Mouse (Mus musculus) thymus, adult 2 months (tissue): ENCODE measurements around the gene Nhlrc4. TPM values are rescaled to one million over a fixed set of nuclear protein-coding genes. Genes with fewer than 3 reads are reported as not detected.

Source experiments
- DNase-seq: peaks from one replicate; pipeline ENCODE4 v3.0.0; 2021
- H3K27ac ChIP-seq: fragments of 200-500 bp; 2 replicates; pipeline ENCODE4 v1.5.1; 2012; ENCODE audit warnings: low read length, control low read depth; ENCODE audit not compliant: control insufficient read depth, insufficient read depth
- H3K27me3 ChIP-seq: fragments of 200-500 bp; 2 replicates; pipeline ENCODE4 v1.6.1; 2012; ENCODE audit warnings: mild to moderate bottlenecking, low read length, moderate library complexity, mixed read lengths; ENCODE audit not compliant: control insufficient read depth, insufficient read depth
- H3K36me3 ChIP-seq: fragments of 200-500 bp; 2 replicates; pipeline ENCODE4 v1.6.1; 2012; ENCODE audit warnings: mild to moderate bottlenecking, low read length, moderate library complexity; ENCODE audit not compliant: control insufficient read depth, insufficient read depth
- H3K4me1 ChIP-seq: fragments of 200-500 bp; replicated peaks from 2 replicates; pipeline ENCODE4 v1.6.1; 2012; ENCODE audit warnings: low read length; ENCODE audit not compliant: control insufficient read depth, insufficient read depth
- H3K4me3 ChIP-seq: fragments of 200-500 bp; 2 replicates; pipeline ENCODE4 v1.5.1; 2012; ENCODE audit warnings: mild to moderate bottlenecking, low read length, control low read depth, moderate library complexity; ENCODE audit not compliant: control insufficient read depth, insufficient read depth
- CTCF ChIP-seq: fragments of 200-500 bp; IDR thresholded peaks from 2 replicates; pipeline ENCODE4 v1.5.1; 2012; ENCODE audit warnings: mild to moderate bottlenecking, control low read depth, low read length, moderate library complexity, borderline replicate concordance; ENCODE audit not compliant: control insufficient read depth, poor library complexity, insufficient read depth; ENCODE audit errors: extremely low read depth
- POLR2A ChIP-seq: fragments of 200-500 bp; IDR thresholded peaks from 2 replicates; pipeline ENCODE4 v1.6.1; 2012; ENCODE audit warnings: mild to moderate bottlenecking, low read length, control low read depth, moderate library complexity; ENCODE audit not compliant: control insufficient read depth, poor library complexity, insufficient read depth; ENCODE audit errors: extremely low read depth
- WGBS: fragments of 180-500 bp; shearing (Covaris S2); methylation state at CpG from one replicate; pipeline ENCODE4 v1.1.7; 2018; 5-methylcytosine and 5-hydroxymethylcytosine counted together
- polyA plus RNA-seq: library from polyadenylated mRNA; depleted of rRNA; stranded (reverse); fragments of >200 nt; gene quantifications from 2 replicates; pipeline ENCODE4 v1.2.3, GENCODE M21; 2012

The Nhlrc4 gene
- polyA plus RNA-seq, 1 experiment = 0.62 TPM

DNA sequence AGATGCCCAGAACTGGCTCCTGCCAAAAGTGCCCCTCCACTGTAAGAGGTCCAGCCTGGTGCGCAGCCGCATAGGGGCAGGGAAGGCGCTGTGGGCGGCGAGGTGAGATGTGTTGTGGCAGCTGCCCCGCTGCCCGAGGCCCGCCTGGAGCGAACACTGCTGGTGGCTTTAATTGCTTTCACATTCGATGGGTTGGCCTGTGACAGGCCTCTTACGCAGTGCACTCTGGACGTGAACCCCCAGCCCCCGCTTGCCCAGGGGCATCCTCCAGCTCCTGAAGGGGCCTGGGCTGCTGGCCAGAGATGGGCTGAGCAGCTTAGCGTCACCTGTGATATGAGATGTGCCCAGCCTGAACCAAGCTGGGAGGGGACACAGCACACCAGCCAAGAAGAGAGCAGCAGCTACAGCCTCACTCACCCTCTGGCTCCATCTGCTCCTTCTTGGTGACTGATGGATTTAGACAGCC is 12.9 kb upstream of the Nhlrc4 start:
- Histone ChIP-seq H3K4me1 (no peaks in the 10 kb centered on the region), H3K27ac (no peak overlapping the region), H3K27me3 (no peaks in the 10 kb centered on the region; the same call in 1 of the 2 replicates), H3K36me3 (no peaks in the 10 kb centered on the region), H3K4me3 (no peak overlapping the region)
- 95% methylated on average over 14 of the region's 14 CpGs for WGBS
- DNase-seq = no peak
- no peak for TF ChIP-seq CTCF
- no peak for TF ChIP-seq POLR2A

DNA sequence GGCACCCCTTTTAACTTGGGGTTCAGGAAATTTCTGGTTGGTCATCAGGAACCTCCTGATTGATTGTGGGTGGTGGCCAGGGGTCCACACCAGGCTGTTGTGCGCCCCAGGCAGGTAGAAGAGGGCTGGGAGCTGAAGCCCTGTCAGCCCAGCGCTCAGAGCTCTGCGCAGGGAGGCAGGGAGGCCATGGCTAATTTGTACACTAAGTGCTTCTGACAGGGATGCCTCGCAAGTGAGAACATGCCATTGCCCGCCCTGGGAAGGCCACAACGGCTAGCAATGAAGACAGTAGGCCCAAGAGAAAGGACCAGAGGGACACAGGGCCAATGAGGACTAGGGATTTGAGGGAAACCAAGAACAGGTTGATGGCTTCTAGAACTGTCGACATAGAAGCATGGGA is 11.9 kb upstream of the Nhlrc4 start:
- H3K27ac ChIP-seq = no peak overlapping the region
- TF ChIP-seq CTCF (no peak), POLR2A (no peak)
- 91% methylated on average over 7 of the region's 7 CpGs for WGBS
- peaks cover 5% of the 10 kb centered on the region; the same call in 1 of the 2 replicates for H3K27me3 ChIP-seq
- H3K36me3 ChIP-seq = no peaks in the 10 kb centered on the region
- H3K4me3 ChIP-seq = no peak overlapping the region
- H3K4me1 ChIP-seq = no peaks in the 10 kb centered on the region
- DNase-seq = no peak

DNA sequence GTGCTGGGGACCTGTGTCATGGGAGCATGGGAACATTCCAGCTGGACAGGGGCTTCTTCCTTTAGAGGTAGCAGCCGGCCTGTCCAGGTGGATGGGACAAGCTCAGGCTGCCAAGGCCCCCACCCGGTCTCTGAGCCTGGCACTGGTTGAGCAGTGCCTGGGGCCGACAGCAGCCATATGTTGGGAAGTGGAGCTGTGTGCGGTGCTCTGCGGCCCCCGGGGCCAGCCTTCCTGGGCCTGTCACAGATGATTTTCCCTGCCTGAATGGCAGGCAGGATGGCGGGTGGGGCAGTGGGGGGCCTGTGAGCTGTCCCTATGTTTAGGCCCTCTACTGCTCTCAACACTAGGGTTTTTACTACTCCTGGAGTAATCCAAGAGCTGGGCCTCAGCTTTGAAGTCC is 11.4 kb upstream of the Nhlrc4 start:
- WGBS = 86% methylated on average over 7 of the region's 7 CpGs
- TF ChIP-seq POLR2A (no peak), CTCF (no peak)

DNA sequence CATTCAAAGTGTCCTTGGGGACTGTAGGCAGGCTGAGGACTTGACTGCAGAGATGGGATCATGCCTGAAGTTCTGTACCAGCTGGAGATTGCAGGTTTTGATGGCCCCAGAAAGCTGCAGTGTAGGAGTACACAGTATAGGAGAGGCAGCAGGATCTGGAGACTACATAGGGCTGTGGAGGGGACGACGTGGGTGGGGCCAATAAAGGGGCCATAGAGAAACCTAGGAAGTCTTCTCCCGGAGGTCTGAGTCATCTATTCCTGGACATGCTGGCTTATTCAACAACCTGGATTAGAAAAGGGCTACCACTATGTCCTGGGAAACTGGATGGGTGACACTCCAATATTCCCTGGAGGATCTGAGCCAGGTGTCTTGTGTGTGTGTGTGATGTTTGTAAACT is 11.0 kb upstream of the Nhlrc4 start:
- Histone ChIP-seq H3K27ac (no peak overlapping the region), H3K4me1 (no peaks in the 10 kb centered on the region), H3K36me3 (no peaks in the 10 kb centered on the region), H3K27me3 (peaks cover 13% of the 10 kb centered on the region), H3K4me3 (no peak overlapping the region)
- no peak for DNase-seq
- WGBS = 65% methylated on average over 3 of the region's 3 CpGs
- TF ChIP-seq POLR2A (no peak), CTCF (no peak)

More for the DNA sequence above, 11.4 kb upstream of the Nhlrc4 start:
- Histone ChIP-seq H3K4me1 (no peaks in the 10 kb centered on the region), H3K27ac (no peak overlapping the region), H3K27me3 (peaks cover 10% of the 10 kb centered on the region; the same call in 1 of the 2 replicates), H3K4me3 (no peak overlapping the region), H3K36me3 (no peaks in the 10 kb centered on the region)
- no peak for DNase-seq

DNA sequence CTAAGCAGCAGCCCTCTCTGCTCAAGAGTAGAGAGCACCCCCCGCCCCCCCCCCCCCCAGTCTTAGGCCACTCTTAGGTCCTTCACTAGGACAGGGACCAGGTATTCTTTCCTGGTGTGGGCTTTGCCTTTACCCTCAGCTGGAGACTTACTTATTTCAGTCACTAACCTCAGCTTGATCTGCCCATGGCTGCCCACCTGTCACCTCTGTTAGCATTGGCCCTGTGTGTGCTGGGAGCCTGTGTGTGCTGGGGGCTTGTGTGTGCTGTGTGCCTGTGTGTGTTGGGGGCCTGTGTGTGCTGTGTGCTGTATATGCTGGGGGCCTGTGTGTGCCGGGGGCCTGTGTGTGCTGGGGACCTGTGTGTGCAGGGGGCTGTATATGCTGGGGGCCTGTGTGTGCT is 9.9 kb upstream of the Nhlrc4 start:
- H3K36me3 ChIP-seq = no peaks in the 10 kb centered on the region
- no peak for TF ChIP-seq CTCF
- no peak for TF ChIP-seq POLR2A
- H3K4me1 ChIP-seq = no peaks in the 10 kb centered on the region
- H3K4me3 ChIP-seq = no peak overlapping the region
- H3K27me3 ChIP-seq = peaks cover 13% of the 10 kb centered on the region
- DNase-seq = no peak
- 93% methylated on average over 1 of the region's 2 CpGs for WGBS
- H3K27ac ChIP-seq = no peak overlapping the region

DNA sequence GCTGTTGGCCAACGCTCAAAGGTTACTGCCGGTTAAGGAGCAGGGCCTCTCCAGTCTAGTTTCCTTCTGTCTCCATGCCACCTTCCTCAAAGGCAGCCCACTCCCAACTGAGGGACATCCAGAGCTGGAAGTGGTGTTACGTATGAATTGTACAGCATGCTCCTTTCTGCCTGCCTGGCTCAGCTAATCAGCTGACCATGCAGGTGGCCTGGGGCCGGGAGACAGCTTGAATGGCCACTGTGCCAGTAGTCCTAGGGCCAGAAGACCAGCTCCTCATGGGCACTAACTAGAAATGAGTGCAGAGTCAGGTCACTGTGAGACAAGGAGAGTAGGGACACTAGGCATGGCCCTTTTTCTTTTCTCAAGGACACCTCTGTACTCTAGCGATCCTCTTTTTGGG is 8.4 kb upstream of the Nhlrc4 start:
- Histone ChIP-seq H3K36me3 (no peaks in the 10 kb centered on the region), H3K27me3 (peaks cover 13% of the 10 kb centered on the region), H3K4me1 (no peaks in the 10 kb centered on the region), H3K4me3 (no peak overlapping the region), H3K27ac (no peak overlapping the region)
- no peak for TF ChIP-seq POLR2A
- TF ChIP-seq CTCF = no peak
- DNase-seq = no peak
- 88% methylated on average over 5 of the region's 5 CpGs for WGBS
